Mouse (Mus musculus) right cerebral cortex, adult 2 months (tissue): ENCODE measurements around the gene Ubap2l.

Source experiments
- DNase-seq, 2 experiments: peaks; one replicate each; pipeline ENCODE4 v3.0.0; 2021 to 2022; ENCODE audit warnings: low spot score in 2 of 2

Gene Ubap2l

GRCm38 (mm10) chr3:89968509-89968908 lies 83.9 kb downstream of the Ubap2l start:
- DNase-seq = no peak

GRCm38 (mm10) chr3:89966946-89967345 lies 85.5 kb downstream of the Ubap2l start:
- DNase-seq = no peak

DNA sequence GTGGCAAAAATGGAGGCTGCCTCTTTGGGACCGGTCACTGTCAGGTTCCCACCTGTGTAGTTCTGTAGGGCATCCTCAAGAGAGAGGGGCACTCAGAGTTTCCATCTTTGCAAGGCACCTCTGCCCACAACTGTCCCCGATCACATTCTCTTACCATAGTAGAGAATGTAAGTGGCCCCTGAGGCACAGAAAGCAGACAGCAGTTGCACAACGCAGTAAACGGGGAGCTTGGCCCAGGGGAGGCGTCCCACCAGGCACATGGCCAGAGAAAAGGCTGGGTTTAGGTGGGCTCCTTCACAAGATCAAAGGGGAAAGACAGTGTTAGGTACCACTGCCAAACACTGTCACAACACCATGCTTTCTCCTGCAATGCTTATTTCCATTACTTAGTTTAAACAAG lies 86.5 kb downstream of the Ubap2l start:
- no peak for DNase-seq

- no peak for DNase-seq
These were observed 86.9 kb downstream of the Ubap2l start for GRCm38 (mm10) chr3:89965557-89965956.

- peak; percentile 58 to 72 for DNase-seq
These were observed 88.3 kb downstream of the Ubap2l start for GRCm38 (mm10) chr3:89963926-89964739.

DNA sequence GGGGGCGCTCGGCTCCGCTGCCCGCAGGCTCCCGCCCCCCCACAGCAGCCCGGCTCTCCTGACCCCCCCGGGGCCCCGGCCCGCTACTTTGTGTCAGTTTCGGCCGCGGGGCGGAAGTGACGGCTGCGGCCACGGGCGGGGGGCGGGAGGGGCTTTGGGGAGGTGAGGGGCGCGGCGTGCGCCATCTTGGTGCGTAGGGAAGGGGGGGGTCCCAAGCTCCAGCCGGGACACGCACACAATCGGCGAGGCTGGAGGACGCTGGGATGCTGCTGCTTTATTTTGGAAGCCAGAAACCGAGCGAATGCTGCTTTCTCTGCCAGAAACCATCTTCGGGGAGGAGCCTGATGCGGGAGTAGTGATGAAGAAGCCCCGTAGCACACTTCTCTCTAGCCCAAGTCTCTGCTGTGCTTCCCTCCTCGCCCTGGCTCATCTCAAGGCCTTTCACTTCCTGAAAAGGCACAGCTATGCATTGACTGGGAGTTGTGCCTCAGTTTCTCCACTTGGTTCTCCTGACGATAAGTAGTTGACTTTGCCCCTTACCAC lies 89.1 kb downstream of the Ubap2l start, which contains the start of gene Atp8b2:
TSS of gene Atp8b2 (minus strand) at position 288 of the 543 bp plus-strand sequence.
- DNase-seq = peak; percentile 49 to 59

DNA sequence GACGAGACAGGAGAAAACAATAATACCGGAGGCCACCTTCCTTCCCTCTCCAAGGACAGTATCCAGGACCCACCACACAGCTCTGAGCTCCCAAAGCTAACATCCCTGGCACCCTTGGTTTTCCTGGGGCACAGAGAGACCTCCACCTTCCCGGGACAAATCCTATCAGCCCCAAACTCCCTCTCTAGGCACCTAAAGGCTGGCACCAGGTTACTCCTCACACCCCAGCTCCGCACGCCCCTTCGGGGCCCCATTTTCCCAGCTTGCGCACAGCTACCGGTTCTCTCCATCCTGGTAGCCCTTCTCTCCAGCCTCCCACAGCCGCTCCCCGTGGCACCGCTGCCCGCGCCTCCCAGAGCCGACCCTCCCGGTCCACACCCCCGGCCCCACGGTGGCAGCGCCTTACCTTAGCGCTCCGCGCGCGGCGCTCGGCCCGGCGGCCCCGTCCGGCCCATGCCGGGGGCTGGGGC lies 89.6 kb downstream of the Ubap2l start:
- peak in 1 of 2 experiments; percentile 35 for DNase-seq

DNA sequence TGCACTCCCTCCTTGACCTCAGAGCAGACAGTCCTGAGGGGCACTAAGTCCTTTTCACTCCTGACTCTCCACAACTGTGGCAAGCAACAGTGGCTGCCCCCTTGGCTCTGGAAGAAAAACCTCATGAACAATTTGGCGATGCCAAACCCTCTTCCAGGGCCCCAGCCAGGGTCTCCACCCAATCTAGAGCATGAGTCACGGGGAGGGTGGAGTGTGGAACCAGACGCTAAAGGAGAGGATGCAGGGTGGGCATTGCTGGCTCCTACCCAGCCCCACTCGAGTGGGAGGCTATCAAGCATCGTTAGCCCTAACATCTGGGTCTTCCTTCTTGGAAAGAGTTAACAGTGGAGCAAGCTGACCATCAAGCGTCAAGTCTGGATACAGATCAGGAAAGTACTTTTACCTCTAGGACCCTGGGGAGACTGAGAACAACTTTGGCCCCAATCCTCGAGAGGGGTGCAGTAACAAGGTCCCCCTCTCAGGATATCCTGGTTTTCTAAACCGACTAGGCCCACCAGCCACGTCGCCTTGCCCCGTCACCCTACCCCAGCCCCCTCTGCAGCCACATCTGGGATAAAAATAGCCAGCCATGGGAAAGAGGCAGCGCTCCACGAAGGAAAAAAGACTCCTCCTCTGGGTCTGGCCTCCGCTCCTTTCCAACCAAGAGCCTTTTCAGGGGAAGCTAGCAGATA lies 90.2 kb downstream of the Ubap2l start:
- DNase-seq = peak in 1 of 2 experiments; percentile 39

GRCm38 (mm10) chr3:89961436-89961835 lies 91.0 kb downstream of the Ubap2l start:
- DNase-seq = no peak

GRCm38 (mm10) chr3:89960469-89960868 lies 92.0 kb downstream of the Ubap2l start:
- DNase-seq = peak; percentile 94 to 95

DNA sequence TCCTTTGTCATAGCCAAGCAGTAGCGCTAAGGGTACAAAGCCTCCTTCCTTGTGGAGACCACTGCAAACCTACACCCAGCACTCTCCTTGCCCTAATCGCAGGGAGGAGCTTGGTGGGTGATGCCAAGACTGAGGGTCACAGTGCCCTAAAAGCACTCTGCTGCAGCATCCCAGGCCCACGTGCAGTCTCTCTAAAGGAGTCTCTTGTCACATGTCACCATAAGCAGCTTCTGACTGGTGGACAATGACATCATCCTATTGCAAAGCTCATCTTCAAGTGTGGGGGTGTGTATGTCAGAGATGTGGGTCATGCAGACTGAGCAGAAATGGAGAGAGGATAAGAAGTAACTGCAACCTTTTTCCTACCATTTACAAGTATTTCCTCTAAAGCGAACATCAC lies 93.0 kb downstream of the Ubap2l start:
- peak; percentile 66 to 78 for DNase-seq

DNA sequence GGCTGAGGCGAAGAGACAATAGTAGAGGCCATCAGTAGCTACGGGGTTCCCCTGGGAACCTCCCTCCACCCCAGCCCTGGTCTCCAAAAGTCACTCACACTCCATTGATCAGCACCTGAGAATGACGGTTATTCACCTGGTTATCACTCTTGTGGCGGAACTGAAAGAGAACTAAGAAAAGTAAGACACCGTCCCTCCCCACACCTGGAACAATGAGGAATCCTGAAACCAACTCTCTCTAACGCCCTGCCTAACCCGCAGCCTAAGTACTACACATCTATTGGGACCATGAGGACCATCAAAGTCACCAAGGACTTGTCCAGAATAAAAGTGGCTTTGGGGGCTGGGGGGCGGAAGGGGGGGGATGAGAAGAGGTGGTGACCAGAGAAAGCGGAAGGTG lies 94.5 kb downstream of the Ubap2l start:
- DNase-seq = no peak

GRCm38 (mm10) chr3:89956177-89956971 lies 96.1 kb downstream of the Ubap2l start:
- DNase-seq = no peak

DNA sequence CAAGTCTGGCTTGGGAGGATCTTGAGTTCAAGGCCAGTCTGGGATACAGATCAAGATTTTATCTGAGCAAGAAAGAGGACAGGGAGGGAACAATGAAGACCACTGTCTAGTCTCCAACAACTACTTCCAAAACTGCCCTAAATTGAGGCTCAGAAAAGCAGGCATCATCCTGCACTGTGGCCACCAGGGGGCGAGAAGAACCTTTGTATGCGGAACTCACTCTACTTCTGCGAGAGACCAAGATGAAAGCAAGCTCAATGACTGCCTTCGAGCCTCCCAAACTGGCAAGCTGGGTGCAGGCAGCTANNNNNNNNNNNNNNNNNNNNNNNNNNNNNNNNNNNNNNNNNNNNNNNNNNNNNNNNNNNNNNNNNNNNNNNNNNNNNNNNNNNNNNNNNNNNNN lies 99.0 kb downstream of the Ubap2l start:
- peak; percentile 80 to 83 for DNase-seq
